Mouse (Mus musculus) large intestine, adult 2 months (tissue): Measurements from ENCODE around the gene Abhd6. TPM values are rescaled to one million over a fixed set of nuclear protein-coding genes. Genes with fewer than 3 reads are reported as not detected.

ENCODE experiments used
- DNase-seq: peaks from one replicate; pipeline ENCODE4 v3.0.0-alpha.2; 2012; ENCODE audit warnings: low read depth, low spot score
- WGBS: fragments of 180-500 bp; shearing (Covaris S2); methylation state at CpG from one replicate; pipeline ENCODE4 v1.1.7; 2018; 5-methylcytosine and 5-hydroxymethylcytosine counted together
- polyA plus RNA-seq: library from polyadenylated mRNA; depleted of rRNA; stranded (reverse); fragments of >200 nt; gene quantifications from 2 replicates; pipeline ENCODE4 v1.2.3, GENCODE M21; 2012; rRNA removed

Abhd6 gene
- 51.6 and 93.8 TPM in 2 replicates for polyA plus RNA-seq

- DNase-seq: peak; percentile 56
- under 1% methylated on average over 38 of the region's 38 CpGs for WGBS
These were observed at the start of gene Abhd6 for GRCm38 (mm10) chr14:8002432-8003092. Abhd6 (plus strand) TSS chr14:8002902.

GRCm38 (mm10) chr14:7954071-7954471 lies 48.6 kb upstream of the Abhd6 start:
- DNase-seq: peak; percentile 70
- 18% methylated on average over 6 of the region's 6 CpGs for WGBS

- DNase-seq: no peak
- 85% methylated on average over 10 of the region's 10 CpGs for whole genome bisulfite sequencing
These were observed 46.3 kb upstream of the Abhd6 start for GRCm38 (mm10) chr14:7956427-7956826.

GRCm38 (mm10) chr14:7957049-7957448 lies 45.7 kb upstream of the Abhd6 start, which contains the start of gene Gm45521:
Gm45521 (plus strand) TSS chr14:7957288.
- WGBS: 90% methylated on average over 9 of the region's 9 CpGs
- DNase-seq: no peak

- DNase-seq: no peak
These were observed 42.1 kb upstream of the Abhd6 start for GRCm38 (mm10) chr14:7960616-7961015.

GRCm38 (mm10) chr14:7961714-7962113 lies 41.0 kb upstream of the Abhd6 start:
- 22% methylated on average over 5 of the region's 5 CpGs for WGBS
- no peak for DNase-seq

More at GRCm38 (mm10) chr14:7960616-7961015, 42.1 kb upstream of the Abhd6 start:
- 86% methylated on average over 11 of the region's 11 CpGs for WGBS

GRCm38 (mm10) chr14:7962626-7963025 lies 40.1 kb upstream of the Abhd6 start:
- no peak for DNase-seq
- WGBS: 91% methylated on average over 2 of the region's 2 CpGs

- no peak for DNase-seq
- WGBS: 32% methylated on average over 7 of the region's 7 CpGs
These were observed 39.5 kb upstream of the Abhd6 start for GRCm38 (mm10) chr14:7963160-7963559.

GRCm38 (mm10) chr14:7964219-7964889 lies 38.3 kb upstream of the Abhd6 start:
- DNase-seq: no peak
- WGBS: 49% methylated on average over 11 of the region's 11 CpGs

- no peak for DNase-seq
- 72% methylated on average over 10 of the region's 10 CpGs for WGBS
These were observed 30.7 kb upstream of the Abhd6 start for GRCm38 (mm10) chr14:7971889-7972493.

- DNase-seq: no peak
- whole genome bisulfite sequencing: 88% methylated on average over 1 of the region's 1 CpGs
These were observed 28.1 kb upstream of the Abhd6 start for GRCm38 (mm10) chr14:7974643-7975042.

GRCm38 (mm10) chr14:7975177-7975576 lies 27.5 kb upstream of the Abhd6 start:
- 79% methylated on average over 6 of the region's 6 CpGs for WGBS

GRCm38 (mm10) chr14:7977471-7977870 lies 25.2 kb upstream of the Abhd6 start:
- WGBS: 100% methylated on average over 1 of the region's 1 CpGs
- no peak for DNase-seq

More at GRCm38 (mm10) chr14:7975177-7975576, 27.5 kb upstream of the Abhd6 start:
- no peak for DNase-seq

- no peak for DNase-seq
- 77% methylated on average over 1 of the region's 1 CpGs for WGBS
These were observed 24.5 kb upstream of the Abhd6 start for GRCm38 (mm10) chr14:7978183-7978582.

- WGBS: 97% methylated on average over 1 of the region's 1 CpGs
- no peak for DNase-seq
These were observed 21.5 kb upstream of the Abhd6 start for GRCm38 (mm10) chr14:7981226-7981625.

- 94% methylated on average over 6 of the region's 6 CpGs for WGBS
- no peak for DNase-seq
These were observed 15.8 kb upstream of the Abhd6 start for GRCm38 (mm10) chr14:7986913-7987312.

- DNase-seq: no peak
- WGBS: 75% methylated on average over 1 of the region's 1 CpGs
These were observed 13.3 kb upstream of the Abhd6 start for GRCm38 (mm10) chr14:7989371-7989770.

GRCm38 (mm10) chr14:7989961-7990360 lies 12.7 kb upstream of the Abhd6 start:
- DNase-seq: no peak
- WGBS: 58% methylated on average over 3 of the region's 3 CpGs

- 81% methylated on average over 5 of the region's 5 CpGs for WGBS
- DNase-seq: no peak
These were observed 11.5 kb upstream of the Abhd6 start for GRCm38 (mm10) chr14:7991108-7991776.

GRCm38 (mm10) chr14:7992158-7992557 lies 10.5 kb upstream of the Abhd6 start:
- WGBS: 71% methylated on average over 6 of the region's 6 CpGs
- no peak for DNase-seq
